Comparison of ENCODE assay signal across 9 mouse cellular contexts in genomic region chr7:19357381-19358375, GRCm38 (mm10). TPM values are rescaled to one million over a fixed set of nuclear protein-coding genes. Genes with fewer than 3 reads are reported as not detected.
A peak's percentile ranks its signal among the peaks of the same experiment; 100 is the strongest.
DNase-seq lines count a peak whose midpoint lies in the region; ATAC-seq lines count a peak whose summit lies in the region.
"Had no signal": no experiment of that assay in that cellular context is flagged by ENCODE, and none has a peak within 500 bp of the region (broad histone marks: within the 10 kb centered on the region; RNA-seq: fewer than 3 reads in every experiment).

No protein-coding gene starts in this region.

- peak overlapping the region; percentile 78 for H3K9ac ChIP-seq in kidney, embryonic 16.5 days (replicated peaks; ENCODE audit: low read length)
- H3K9ac ChIP-seq in embryonic facial prominence, embryonic 15.5 days: peak overlapping the region; percentile 51; the same call in 1 of the 2 replicates
- peak overlapping the region; percentile 68 for H3K9ac ChIP-seq in limb, embryonic 12.5 days (replicated peaks)
- peak overlapping the region; percentile 83; the same call in 1 of the 2 replicates for H3K9ac ChIP-seq in neural tube, embryonic 13.5 days

- H3K27me3 ChIP-seq in kidney, embryonic 16.5 days (ENCODE audit: insufficient read depth, low read length): no peaks in the 10 kb centered on the region
- H3K27me3 ChIP-seq in embryonic facial prominence, embryonic 15.5 days: no peaks in the 10 kb centered on the region
- peaks cover 12% of the 10 kb centered on the region for H3K27me3 ChIP-seq in limb, embryonic 12.5 days
- H3K27me3 ChIP-seq in neural tube, embryonic 13.5 days: peaks cover 11% of the 10 kb centered on the region; the same call in 1 of the 2 replicates

- no peak for DNase-seq in kidney, adult 9 months
- no peak for DNase-seq in adrenal gland, postnatal 10 days
- DNase-seq in cerebellum, postnatal 10 days: no peak
- DNase-seq: cerebellum, adult 9-11 months had no signal

- peak overlapping the region; percentile 98 for H3K4me2 ChIP-seq in kidney, embryonic 16.5 days (replicated peaks; ENCODE audit: low read depth, low read length)
- H3K4me2 ChIP-seq in embryonic facial prominence, embryonic 15.5 days (replicated peaks): peak overlapping the region; percentile 89
- peak overlapping the region; percentile 98 for H3K4me2 ChIP-seq in limb, embryonic 12.5 days
- H3K4me2 ChIP-seq in neural tube, embryonic 13.5 days: peak overlapping the region; percentile 95

- H3K4me1 ChIP-seq in kidney, embryonic 16.5 days (ENCODE audit: insufficient read depth, low read length): peaks cover 25% of the 10 kb centered on the region
- H3K4me1 ChIP-seq in embryonic facial prominence, embryonic 15.5 days: peaks cover 35% of the 10 kb centered on the region
- H3K4me1 ChIP-seq in limb, embryonic 12.5 days (replicated peaks): peaks cover 21% of the 10 kb centered on the region
- H3K4me1 ChIP-seq in neural tube, embryonic 13.5 days (replicated peaks): peaks cover 37% of the 10 kb centered on the region

- no peak overlapping the region for H3K27ac ChIP-seq in kidney, embryonic 16.5 days (ENCODE audit: low read length)
- 0 out of 2 replicates have a peak overlapping the region, but pooled peaks have one; percentile 2 for H3K27ac ChIP-seq in embryonic facial prominence, embryonic 15.5 days (replicated peaks)
- H3K27ac ChIP-seq in limb, embryonic 12.5 days: no peak overlapping the region
- H3K27ac ChIP-seq in neural tube, embryonic 13.5 days (replicated peaks): no peak overlapping the region

- no peak for ATAC-seq in kidney, embryonic 16.5 days (ENCODE audit: low FRiP score, low TSS enrichment)
- ATAC-seq in embryonic facial prominence, embryonic 15.5 days (ENCODE audit: insufficient number of reproducible peaks, low FRiP score, low TSS enrichment, low read depth): no peak
- ATAC-seq in limb, embryonic 12.5 days (ENCODE audit: insufficient number of reproducible peaks, insufficient read depth, low FRiP score, low TSS enrichment, low read depth): no peak
- ATAC-seq in neural tube, embryonic 13.5 days (ENCODE audit: low read depth): no peak
- ATAC-seq in erythroid progenitor cell, adult 5-6 weeks (replicated peaks; ENCODE audit: low FRiP score, poor library complexity, severe bottlenecking): no peak

- peaks cover 39% of the 10 kb centered on the region for H3K36me3 ChIP-seq in kidney, embryonic 16.5 days (ENCODE audit: insufficient read depth, low read length)
- peaks cover 48% of the 10 kb centered on the region for H3K36me3 ChIP-seq in embryonic facial prominence, embryonic 15.5 days
- H3K36me3 ChIP-seq in limb, embryonic 12.5 days: peaks cover 50% of the 10 kb centered on the region
- H3K36me3 ChIP-seq in neural tube, embryonic 13.5 days: peaks cover 48% of the 10 kb centered on the region

- H3K4me3 ChIP-seq in kidney, embryonic 16.5 days (ENCODE audit: low read length): peak overlapping the region; percentile 75
- peak overlapping the region; percentile 75 for H3K4me3 ChIP-seq in embryonic facial prominence, embryonic 15.5 days (replicated peaks)
- peak overlapping the region; percentile 75 for H3K4me3 ChIP-seq in limb, embryonic 12.5 days (replicated peaks)
- H3K4me3 ChIP-seq in neural tube, embryonic 13.5 days: no peak overlapping the region; the same call in 1 of the 2 replicates

- WGBS in kidney, embryonic 16.5 days: 89% methylated on average over 25 of the region's 25 CpGs
- WGBS in embryonic facial prominence, embryonic 15.5 days: 89% methylated on average over 25 of the region's 25 CpGs
- WGBS in limb, embryonic 12.5 days: 93% methylated on average over 25 of the region's 25 CpGs
- 92% methylated on average over 25 of the region's 25 CpGs for WGBS in neural tube, embryonic 13.5 days

- no peaks in the 10 kb centered on the region for H3K9me3 ChIP-seq in kidney, embryonic 16.5 days (ENCODE audit: low read length)
- H3K9me3 ChIP-seq in embryonic facial prominence, embryonic 15.5 days (replicated peaks): no peaks in the 10 kb centered on the region
- H3K9me3 ChIP-seq in limb, embryonic 12.5 days: no peaks in the 10 kb centered on the region
- no peaks in the 10 kb centered on the region for H3K9me3 ChIP-seq in neural tube, embryonic 13.5 days

RNA-seq across cellular contexts. Expression of gene Cd3eap, which starts 1.6 kb away (rescaled TPM):
- 25.0 and 27.7 TPM in 2 replicates for polyA plus RNA-seq in kidney, embryonic 16.5 days (2015; fragmentation: Nextera tagmentation; extraction: Ambion mirVana)
- polyA plus RNA-seq in embryonic facial prominence, embryonic 15.5 days (2015; fragmentation: Nextera tagmentation; extraction: Ambion mirVana): 30.4 and 32.0 TPM in 2 replicates
- 28.4 TPM in 2 replicates for polyA plus RNA-seq in limb, embryonic 12.5 days (2016; fragmentation: Nextera tagmentation; extraction: Ambion mirVana)
- polyA plus RNA-seq in neural tube, embryonic 13.5 days (2015; fragmentation: Nextera tagmentation; extraction: Ambion mirVana): 19.8 and 21.1 TPM in 2 replicates
- 10 to 100 TPM; 11.5 to 11.7 TPM for total RNA-seq in adrenal gland, postnatal 10 days (2021)
- total RNA-seq in erythroid progenitor cell, adult 5-6 weeks (2015; ENCODE audit: low replicate concordance): 2.1 and 3.6 TPM in 2 replicates
- 0.45 and 4.0 TPM in 2 replicates for total RNA-seq in erythroid progenitor cell, adult 5-6 weeks (2017; ENCODE audit: low replicate concordance)

RNA-seq across cellular contexts. Expression of gene Ppp1r13l, which starts 1.9 kb away (rescaled TPM):
- polyA plus RNA-seq in kidney, embryonic 16.5 days (2015; fragmentation: Nextera tagmentation; extraction: Ambion mirVana): 3.3 and 4.0 TPM in 2 replicates
- polyA plus RNA-seq in embryonic facial prominence, embryonic 15.5 days (2015; fragmentation: Nextera tagmentation; extraction: Ambion mirVana): 17.2 and 22.7 TPM in 2 replicates
- 7.1 and 9.3 TPM in 2 replicates for polyA plus RNA-seq in limb, embryonic 12.5 days (2016; fragmentation: Nextera tagmentation; extraction: Ambion mirVana)
- 1.2 and 3.4 TPM in 2 replicates for polyA plus RNA-seq in neural tube, embryonic 13.5 days (2015; fragmentation: Nextera tagmentation; extraction: Ambion mirVana)
- 1 to 10 TPM; 5.0 to 6.0 TPM for total RNA-seq in adrenal gland, postnatal 10 days (2021)
- not detected in 2 replicates for total RNA-seq in erythroid progenitor cell, adult 5-6 weeks (2015; ENCODE audit: low replicate concordance)
- 0.64 and 1.7 TPM in 2 replicates for total RNA-seq in erythroid progenitor cell, adult 5-6 weeks (2017; ENCODE audit: low replicate concordance)

RNA-seq across cellular contexts. Expression of gene Ercc1, which starts 13.1 kb away (rescaled TPM):
- 81.8 and 86.1 TPM in 2 replicates for polyA plus RNA-seq in kidney, embryonic 16.5 days (2015; fragmentation: Nextera tagmentation; extraction: Ambion mirVana)
- polyA plus RNA-seq in embryonic facial prominence, embryonic 15.5 days (2015; fragmentation: Nextera tagmentation; extraction: Ambion mirVana): 83.0 and 85.5 TPM in 2 replicates
- 92.3 and 105 TPM in 2 replicates for polyA plus RNA-seq in limb, embryonic 12.5 days (2016; fragmentation: Nextera tagmentation; extraction: Ambion mirVana)
- 90.7 and 96.1 TPM in 2 replicates for polyA plus RNA-seq in neural tube, embryonic 13.5 days (2015; fragmentation: Nextera tagmentation; extraction: Ambion mirVana)
- 10 to 100 TPM; 37.1 to 41.3 TPM for total RNA-seq in adrenal gland, postnatal 10 days (2021)
- 3.6 and 12.6 TPM in 2 replicates for total RNA-seq in erythroid progenitor cell, adult 5-6 weeks (2015; ENCODE audit: low replicate concordance)
- 1.2 and 1.8 TPM in 2 replicates for total RNA-seq in erythroid progenitor cell, adult 5-6 weeks (2017; ENCODE audit: low replicate concordance)

RNA-seq across cellular contexts. Expression of gene Ercc2, which starts 24.1 kb away (rescaled TPM):
- polyA plus RNA-seq in kidney, embryonic 16.5 days (2015; fragmentation: Nextera tagmentation; extraction: Ambion mirVana): 16.7 and 19.0 TPM in 2 replicates
- polyA plus RNA-seq in embryonic facial prominence, embryonic 15.5 days (2015; fragmentation: Nextera tagmentation; extraction: Ambion mirVana): 16.9 and 18.3 TPM in 2 replicates
- polyA plus RNA-seq in limb, embryonic 12.5 days (2016; fragmentation: Nextera tagmentation; extraction: Ambion mirVana): 22.9 and 23.8 TPM in 2 replicates
- polyA plus RNA-seq in neural tube, embryonic 13.5 days (2015; fragmentation: Nextera tagmentation; extraction: Ambion mirVana): 18.6 and 20.5 TPM in 2 replicates
- 10 to 100 TPM; 18.8 to 29.0 TPM for total RNA-seq in adrenal gland, postnatal 10 days (2021)
- 1.7 and 1.8 TPM in 2 replicates for total RNA-seq in erythroid progenitor cell, adult 5-6 weeks (2015; ENCODE audit: low replicate concordance)
- 5.3 and 11.3 TPM in 2 replicates for total RNA-seq in erythroid progenitor cell, adult 5-6 weeks (2017; ENCODE audit: low replicate concordance)

RNA-seq across cellular contexts. Expression of gene Klc3, which starts 46.2 kb away (rescaled TPM):
- 7.0 and 8.5 TPM in 2 replicates for polyA plus RNA-seq in kidney, embryonic 16.5 days (2015; fragmentation: Nextera tagmentation; extraction: Ambion mirVana)
- 41.8 and 43.1 TPM in 2 replicates for polyA plus RNA-seq in embryonic facial prominence, embryonic 15.5 days (2015; fragmentation: Nextera tagmentation; extraction: Ambion mirVana)
- 6.7 and 7.8 TPM in 2 replicates for polyA plus RNA-seq in limb, embryonic 12.5 days (2016; fragmentation: Nextera tagmentation; extraction: Ambion mirVana)
- polyA plus RNA-seq in neural tube, embryonic 13.5 days (2015; fragmentation: Nextera tagmentation; extraction: Ambion mirVana): 4.0 and 5.3 TPM in 2 replicates
- 1 to 10 TPM; 1.4 to 1.7 TPM for total RNA-seq in adrenal gland, postnatal 10 days (2021)
- total RNA-seq in erythroid progenitor cell, adult 5-6 weeks (2015; ENCODE audit: low replicate concordance): 2.5 TPM in 1 of 2 replicates, not detected in the other
- total RNA-seq in erythroid progenitor cell, adult 5-6 weeks (2017; ENCODE audit: low replicate concordance): not detected in 2 replicates
